Mouse (Mus musculus) midbrain, embryonic 15.5 days (tissue): ENCODE results near the gene Cracr2a. TPM values are rescaled to one million over a fixed set of nuclear protein-coding genes. Genes with fewer than 3 reads are reported as not detected.

Experiments
- polyA plus RNA-seq: library from polyadenylated mRNA; unstranded; fragments of >200 nt; fragmentation: Nextera tagmentation; extraction: Ambion mirVana; gene quantifications from 2 replicates; pipeline ENCODE4 v1.2.1, GENCODE M21; 2015

Cracr2a gene
- polyA plus RNA-seq, 1 experiment from 2014 or later: 0.74 TPM

Other genes with a start within 250 kb of the Cracr2a start
- gene Parp11, start 114.5 kb upstream of the Cracr2a start, polyA plus RNA-seq: 90.4 and 95.6 TPM in 2 replicates
- gene Prmt8, start 208.1 kb downstream of the Cracr2a start, polyA plus RNA-seq: 28.3 and 30.7 TPM in 2 replicates